Mouse (Mus musculus) spleen, adult 2 months (tissue): ENCODE measurements around the gene Ncor2. TPM values are rescaled to one million over a fixed set of nuclear protein-coding genes. Genes with fewer than 3 reads are reported as not detected.

ENCODE experiments used
- DNase-seq, 2 experiments: peaks; one replicate each; pipeline versions ENCODE4 v3.0.0 to v3.0.0-alpha.2; 2012 to 2021; ENCODE audit warnings: low spot score in 2 of 2, low read depth in 1 of 2
- H3K27ac ChIP-seq: fragments of 200-500 bp; 2 replicates; pipeline ENCODE4 v1.5.1; 2012; ENCODE audit warnings: low read length, inconsistent platforms; ENCODE audit not compliant: insufficient read depth
- H3K27me3 ChIP-seq: fragments of 200-500 bp; 2 replicates; pipeline ENCODE4 v1.6.1; 2012; ENCODE audit warnings: mild to moderate bottlenecking, moderate library complexity, low read length, inconsistent platforms; ENCODE audit not compliant: control insufficient read depth, insufficient read depth
- H3K36me3 ChIP-seq: fragments of 200-500 bp; 2 replicates; pipeline ENCODE4 v1.6.1; 2012; ENCODE audit warnings: mild to moderate bottlenecking, low read length, inconsistent platforms; ENCODE audit not compliant: control insufficient read depth, insufficient read depth
- H3K4me1 ChIP-seq: fragments of 200-500 bp; 2 replicates; pipeline ENCODE4 v1.6.1; 2011; ENCODE audit warnings: inconsistent platforms; ENCODE audit not compliant: control insufficient read depth, insufficient read depth, insufficient read length
- H3K4me3 ChIP-seq: fragments of 200-500 bp; 2 replicates; pipeline ENCODE4 v1.5.1; 2011; ENCODE audit warnings: mild to moderate bottlenecking, inconsistent platforms; ENCODE audit not compliant: insufficient read depth, insufficient read length; ENCODE audit errors: extremely low read depth
- CTCF ChIP-seq: fragments of 200-500 bp; IDR thresholded peaks from 2 replicates; pipeline ENCODE4 v1.5.1; 2011; ENCODE audit warnings: mild to moderate bottlenecking, inconsistent platforms; ENCODE audit not compliant: insufficient read depth, insufficient read length, insufficient replicate concordance; ENCODE audit errors: extremely low read depth
- POLR2A ChIP-seq: fragments of 200-500 bp; IDR thresholded peaks from 2 replicates; pipeline ENCODE4 v1.6.1; 2011; ENCODE audit warnings: low read depth, low read length, inconsistent platforms
- WGBS: fragments of 180-500 bp; shearing (Covaris S2); methylation state at CpG from one replicate; pipeline ENCODE4 v1.1.7; 2018; 5-methylcytosine and 5-hydroxymethylcytosine counted together
- polyA plus RNA-seq: library from polyadenylated mRNA; depleted of rRNA; stranded (reverse); fragments of >200 nt; gene quantifications from 2 replicates; pipeline ENCODE4 v1.2.3, GENCODE M21; 2012

The Ncor2 gene
- polyA plus RNA-seq, 1 experiment, result 70.5 TPM

- DNase-seq, result peak in 1 of 2 experiments; percentile 40
- TF ChIP-seq POLR2A, result no peak
- peak; percentile 69; the same call in 1 of the 2 replicates for TF ChIP-seq CTCF
- no peaks in the 10 kb centered on the region for H3K27me3 ChIP-seq
- H3K27ac ChIP-seq, result no peak overlapping the region
- WGBS, result 63% methylated on average over 11 of the region's 11 CpGs
- peaks cover 8% of the 10 kb centered on the region; the same call in 1 of the 2 replicates for H3K4me1 ChIP-seq
- no peak overlapping the region for H3K4me3 ChIP-seq
- H3K36me3 ChIP-seq, result peaks cover 17% of the 10 kb centered on the region
These were observed 71.9 kb downstream of the Ncor2 start for GRCm38 (mm10) chr5:125107011-125107651.

DNA sequence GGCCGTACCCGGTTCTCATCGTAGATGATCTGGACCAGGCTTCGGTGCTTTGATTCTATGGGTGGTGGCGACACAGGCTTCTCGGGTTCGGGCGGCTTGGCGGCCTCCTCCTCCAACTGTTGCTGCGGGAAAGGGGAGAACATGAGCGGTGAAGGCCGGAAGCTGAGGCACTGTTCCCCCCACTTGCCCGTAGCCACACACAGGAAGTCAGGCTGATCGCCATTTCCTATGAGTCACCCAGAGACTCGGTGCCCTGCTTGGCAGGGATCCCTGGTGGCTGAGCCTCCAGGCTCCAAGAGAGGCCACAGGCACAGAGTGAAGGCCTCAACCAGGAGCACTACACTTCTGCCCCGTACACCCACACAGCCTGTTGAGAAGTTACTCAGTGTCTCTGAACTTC lies 72.8 kb downstream of the Ncor2 start:
- 0 out of 2 replicates have a peak overlapping the region, but pooled peaks have one; percentile 2 for H3K27ac ChIP-seq
- peaks cover 8% of the 10 kb centered on the region; the same call in 1 of the 2 replicates for H3K4me1 ChIP-seq
- DNase-seq, result peak; percentile 25 to 57
- peak overlapping the region; percentile 6; the same call in 1 of the 2 replicates for H3K4me3 ChIP-seq
- H3K36me3 ChIP-seq, result peaks cover 23% of the 10 kb centered on the region
- WGBS, result 4% methylated on average over 16 of the region's 16 CpGs
- no peaks in the 10 kb centered on the region for H3K27me3 ChIP-seq
- no peak for TF ChIP-seq CTCF
- no peak for TF ChIP-seq POLR2A

GRCm38 (mm10) chr5:125104841-125105240 lies 74.2 kb downstream of the Ncor2 start:
- TF ChIP-seq CTCF, result no peak
- WGBS, result 51% methylated on average over 6 of the region's 6 CpGs
- H3K27ac ChIP-seq, result no peak overlapping the region
- DNase-seq, result no peak
- H3K36me3 ChIP-seq, result peaks cover 20% of the 10 kb centered on the region
- peaks cover 8% of the 10 kb centered on the region; the same call in 1 of the 2 replicates for H3K4me1 ChIP-seq
- no peak overlapping the region for H3K4me3 ChIP-seq
- H3K27me3 ChIP-seq, result no peaks in the 10 kb centered on the region

DNA sequence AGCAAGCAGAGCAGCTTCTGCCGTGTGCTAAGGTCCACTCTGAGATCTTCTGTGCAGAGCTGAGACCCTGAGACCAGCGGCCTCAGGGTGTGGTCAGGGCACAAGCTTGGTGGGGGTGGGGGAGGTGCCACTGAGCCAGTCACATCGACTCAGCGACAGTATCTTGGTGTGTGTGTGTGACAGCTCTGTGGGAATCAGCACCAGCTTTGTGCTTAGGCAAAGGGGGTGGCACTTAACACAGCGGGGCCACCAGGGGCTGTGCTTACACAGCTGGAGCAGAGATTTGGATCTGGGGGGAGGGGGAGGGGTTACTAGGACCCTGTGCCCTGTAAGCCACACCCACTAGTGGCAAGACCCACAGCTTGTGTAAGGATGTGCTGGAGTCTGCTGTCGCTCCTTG lies 75.6 kb downstream of the Ncor2 start:
- no peak overlapping the region for H3K4me3 ChIP-seq
- H3K27ac ChIP-seq, result no peak overlapping the region
- WGBS, result 67% methylated on average over 6 of the region's 6 CpGs
- H3K36me3 ChIP-seq, result peaks cover 15% of the 10 kb centered on the region
- peaks cover 8% of the 10 kb centered on the region; the same call in 1 of the 2 replicates for H3K4me1 ChIP-seq
- H3K27me3 ChIP-seq, result no peaks in the 10 kb centered on the region
- no peak for TF ChIP-seq POLR2A
- no peak for TF ChIP-seq CTCF
- no peak for DNase-seq

GRCm38 (mm10) chr5:125102907-125103306 lies 76.1 kb downstream of the Ncor2 start:
- TF ChIP-seq CTCF (no peak), POLR2A (no peak)
- Histone ChIP-seq H3K4me1 (peaks cover 8% of the 10 kb centered on the region; the same call in 1 of the 2 replicates), H3K27me3 (no peaks in the 10 kb centered on the region), H3K36me3 (peaks cover 16% of the 10 kb centered on the region), H3K27ac (no peak overlapping the region), H3K4me3 (no peak overlapping the region)
- WGBS, result 79% methylated on average over 7 of the region's 7 CpGs
- no peak for DNase-seq

GRCm38 (mm10) chr5:125102352-125102751 lies 76.7 kb downstream of the Ncor2 start:
- no peak overlapping the region for H3K4me3 ChIP-seq
- WGBS, result 62% methylated on average over 8 of the region's 8 CpGs
- no peaks in the 10 kb centered on the region for H3K27me3 ChIP-seq
- H3K27ac ChIP-seq, result no peak overlapping the region
- H3K4me1 ChIP-seq, result peaks cover 8% of the 10 kb centered on the region; the same call in 1 of the 2 replicates
- peaks cover 20% of the 10 kb centered on the region for H3K36me3 ChIP-seq
- no peak for DNase-seq
- TF ChIP-seq POLR2A (no peak), CTCF (no peak)

GRCm38 (mm10) chr5:125099785-125100350 lies 79.2 kb downstream of the Ncor2 start:
- WGBS, result 74% methylated on average over 5 of the region's 5 CpGs
- Histone ChIP-seq H3K27ac (no peak overlapping the region), H3K36me3 (peaks cover 24% of the 10 kb centered on the region), H3K4me1 (no peaks in the 10 kb centered on the region), H3K27me3 (no peaks in the 10 kb centered on the region), H3K4me3 (no peak overlapping the region)
- TF ChIP-seq POLR2A, result no peak
- no peak for DNase-seq
